Mouse (Mus musculus) thymus, postnatal 14 days (tissue): Measurements from ENCODE around the gene Hexim1.

ENCODE experiments used
- DNase-seq: peaks from one replicate; pipeline ENCODE4 v3.0.0; 2021

The Hexim1 gene

GRCm38 (mm10) chr11:103161449-103161848 lies 45.4 kb downstream of the Hexim1 start:
- no peak for DNase-seq

- peak; percentile 52 for DNase-seq
Measured at GRCm38 (mm10) chr11:103162132-103162531, 46.1 kb downstream of the Hexim1 start.

- peak; percentile 56 for DNase-seq
Measured at GRCm38 (mm10) chr11:103164391-103164790, 48.4 kb downstream of the Hexim1 start.

DNA sequence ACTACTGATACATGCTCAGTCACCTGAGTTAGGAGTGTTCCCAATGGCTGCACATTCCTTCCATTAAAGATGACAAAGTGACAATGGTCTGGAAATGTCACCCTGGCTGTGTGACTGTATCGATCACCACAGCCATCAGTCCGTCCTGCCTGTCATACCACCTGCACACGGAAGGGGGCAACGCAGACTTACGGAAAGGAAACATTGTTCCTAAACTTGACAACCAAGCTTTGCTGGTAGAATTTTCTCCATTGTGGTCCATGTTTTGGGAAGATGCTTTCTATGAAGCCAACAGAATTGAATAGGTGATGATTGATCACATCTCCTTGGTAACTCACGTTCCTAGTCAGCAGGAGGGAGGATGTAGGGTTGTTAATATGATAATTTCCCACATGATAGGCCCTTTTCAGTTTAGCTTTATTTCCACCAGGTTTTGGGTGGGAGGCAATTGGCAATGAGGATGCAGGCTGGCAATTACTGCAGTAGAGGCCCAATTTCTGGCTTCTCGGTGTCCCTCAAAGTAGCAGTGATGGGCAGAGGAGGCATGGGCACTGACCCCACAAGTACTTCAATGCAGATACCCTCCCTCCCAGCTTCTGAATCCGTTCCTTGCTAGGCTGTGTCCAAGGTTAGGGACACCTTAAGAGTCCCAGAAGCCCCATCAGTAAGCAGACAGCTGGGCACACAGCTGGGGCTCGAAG lies 52.8 kb downstream of the Hexim1 start:
- peak; percentile 84 for DNase-seq
